Mouse (Mus musculus) G1E (cell line): ENCODE results near the gene Prrc2b.

Experiments used
- CTCF ChIP-seq: IDR thresholded peaks from 2 replicates; pipeline ENCODE4 v1.5.1; 2012; ENCODE audit warnings: low read depth, low read length, inconsistent platforms, mixed read lengths
- GATA1 ChIP-seq: IDR thresholded peaks from 2 replicates; pipeline ENCODE4 v1.6.1; 2012; ENCODE audit warnings: borderline replicate concordance, low read length, inconsistent platforms, mixed read lengths
- GATA2 ChIP-seq: IDR thresholded peaks from 2 replicates; pipeline ENCODE4 v1.6.1; 2012; ENCODE audit warnings: low read depth, low read length, inconsistent platforms, borderline replicate concordance
- TAL1 ChIP-seq: conservative IDR thresholded peaks from 2 replicates; pipeline ENCODE4 v1.6.1; 2012; ENCODE audit warnings: low read depth, low read length, inconsistent platforms, mixed read lengths

DNA sequence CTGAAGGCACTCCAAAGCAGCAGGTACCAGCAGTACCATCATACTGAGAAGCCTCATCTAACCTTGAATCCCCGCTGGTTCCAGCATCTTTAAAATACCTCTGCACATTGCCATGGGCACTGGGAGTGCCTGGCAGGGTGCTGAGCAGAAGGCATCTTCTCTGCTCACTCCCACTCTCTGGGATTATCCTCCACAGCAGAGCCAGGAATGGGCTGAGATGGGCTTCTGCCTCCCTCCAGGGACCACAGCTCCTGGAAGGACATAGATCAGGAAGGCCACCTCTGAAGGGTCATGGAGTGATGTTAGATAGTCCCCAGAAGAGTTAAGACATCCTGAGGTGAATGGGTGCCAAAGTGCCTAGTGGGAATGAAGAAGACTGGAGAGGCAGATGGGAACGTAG, 38.3 kb upstream of the Prrc2b start:
- no peak for TF ChIP-seq CTCF
- TF ChIP-seq GATA1 = no peak
- TF ChIP-seq TAL1 = no peak
- no peak for TF ChIP-seq GATA2
